Mouse (Mus musculus) cortical plate, adult 2 months (tissue): ENCODE measurements around the gene Mip.

ENCODE experiments used
- CTCF ChIP-seq: fragments of 200-500 bp; IDR thresholded peaks from 2 replicates; pipeline ENCODE4 v1.5.1; 2011; ENCODE audit warnings: mild to moderate bottlenecking, control low read depth, low read length; ENCODE audit not compliant: insufficient read depth; ENCODE audit errors: extremely low read depth
- POLR2A ChIP-seq: fragments of 200-500 bp; IDR thresholded peaks from 2 replicates; pipeline ENCODE4 v1.6.1; 2011; ENCODE audit warnings: mild to moderate bottlenecking, low read length, control low read depth; ENCODE audit not compliant: insufficient read depth; ENCODE audit errors: extremely low read depth

DNA sequence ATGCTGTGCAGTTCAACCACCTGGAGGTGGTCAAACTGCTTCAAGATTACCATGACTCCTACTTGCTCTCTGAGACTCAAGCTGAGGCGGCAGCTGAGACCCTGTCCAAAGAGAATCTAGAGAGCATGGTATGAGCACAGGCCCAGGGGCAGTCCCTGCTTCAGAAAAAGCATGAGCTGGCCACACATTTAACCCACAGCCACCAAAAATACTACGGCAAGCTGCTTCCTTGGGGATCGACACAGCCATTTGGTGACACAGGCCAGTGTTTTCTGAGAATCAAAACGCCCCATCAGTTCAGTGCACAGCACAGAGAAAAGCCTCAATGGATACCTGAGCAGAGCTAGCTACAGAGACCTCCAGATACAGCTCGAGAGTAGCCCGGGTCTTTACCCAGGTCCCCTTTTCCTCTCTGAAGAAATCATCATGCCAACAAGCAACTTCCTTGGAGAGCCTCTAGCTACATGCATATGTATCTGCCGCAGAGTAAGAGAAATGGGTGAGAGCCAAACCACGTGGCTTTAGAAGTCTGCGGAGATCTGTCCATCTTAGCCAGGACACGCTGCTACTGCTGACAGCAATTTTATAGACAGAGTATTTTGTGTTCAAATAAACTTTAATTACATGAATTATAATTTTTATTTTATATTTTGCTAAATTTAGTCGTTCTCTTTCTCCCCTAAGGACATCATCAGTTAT, 16.2 kb upstream of the Mip start:
- TF ChIP-seq CTCF (no peak), POLR2A (no peak)
